Mouse (Mus musculus): ENCODE measurements around the gene Ank2. TPM values are rescaled to one million over a fixed set of nuclear protein-coding genes. Genes with fewer than 3 reads are reported as not detected.

Ank2 gene
- polyA plus RNA-seq, 1 experiment from 2014 or later = 4.9 TPM

- no peaks in the 10 kb centered on the region for H3K36me3 ChIP-seq
- 80% methylated on average over 7 of the region's 7 CpGs for WGBS (ENCODE audit: insufficient replicate concordance)
- no peak overlapping the region for H3K4me3 ChIP-seq (replicated peaks)
- no peak overlapping the region for H3K4me2 ChIP-seq
- ATAC-seq (ENCODE audit: low read depth) = no peak
- no peak overlapping the region for H3K27ac ChIP-seq
- no peaks in the 10 kb centered on the region for H3K9me3 ChIP-seq (replicated peaks)
- H3K4me1 ChIP-seq (replicated peaks) = no peaks in the 10 kb centered on the region
- no peaks in the 10 kb centered on the region for H3K27me3 ChIP-seq
- no peak overlapping the region for H3K9ac ChIP-seq
- DNase-seq = no peak
These were observed 300.5 kb downstream of the Ank2 start for GRCm38 (mm10) chr3:127198656-127199055.

- H3K27me3 ChIP-seq = no peaks in the 10 kb centered on the region
- H3K27ac ChIP-seq = no peak overlapping the region
- no peak overlapping the region for H3K9ac ChIP-seq
- no peak overlapping the region for H3K4me2 ChIP-seq
- DNase-seq (no peak), ATAC-seq (ENCODE audit: low read depth) (no peak)
- H3K4me3 ChIP-seq (replicated peaks) = no peak overlapping the region
- H3K9me3 ChIP-seq (replicated peaks) = no peaks in the 10 kb centered on the region
- H3K4me1 ChIP-seq (replicated peaks) = no peaks in the 10 kb centered on the region
- H3K36me3 ChIP-seq = no peaks in the 10 kb centered on the region
- 71% methylated on average over 5 of the region's 5 CpGs for WGBS (ENCODE audit: insufficient replicate concordance)
These were observed 310.4 kb downstream of the Ank2 start for GRCm38 (mm10) chr3:127188789-127189128.

- no peak overlapping the region for H3K4me3 ChIP-seq (replicated peaks)
- no peaks in the 10 kb centered on the region for H3K27me3 ChIP-seq
- no peak overlapping the region for H3K4me2 ChIP-seq
- 64% methylated on average over 5 of the region's 5 CpGs for WGBS (ENCODE audit: insufficient replicate concordance)
- no peak overlapping the region for H3K27ac ChIP-seq
- H3K4me1 ChIP-seq (replicated peaks) = no peaks in the 10 kb centered on the region
- no peaks in the 10 kb centered on the region for H3K36me3 ChIP-seq
- no peak overlapping the region for H3K9ac ChIP-seq
- ATAC-seq (ENCODE audit: low read depth) = no peak
- no peak for DNase-seq
- no peaks in the 10 kb centered on the region for H3K9me3 ChIP-seq (replicated peaks)
These were observed 310.9 kb downstream of the Ank2 start for GRCm38 (mm10) chr3:127188086-127188788.

- H3K4me2 ChIP-seq = no peak overlapping the region
- H3K4me3 ChIP-seq (replicated peaks) = no peak overlapping the region
- H3K27ac ChIP-seq = no peak overlapping the region
- no peaks in the 10 kb centered on the region for H3K27me3 ChIP-seq
- DNase-seq (no peak), ATAC-seq (ENCODE audit: low read depth) (no peak)
- no peak overlapping the region for H3K9ac ChIP-seq
- no peaks in the 10 kb centered on the region for H3K9me3 ChIP-seq (replicated peaks)
- no peaks in the 10 kb centered on the region for H3K4me1 ChIP-seq (replicated peaks)
- 48% methylated on average over 2 of the region's 2 CpGs for WGBS (ENCODE audit: insufficient replicate concordance)
- no peaks in the 10 kb centered on the region for H3K36me3 ChIP-seq
These were observed 312.1 kb downstream of the Ank2 start for GRCm38 (mm10) chr3:127187081-127187480.

- no peaks in the 10 kb centered on the region for H3K27me3 ChIP-seq
- H3K4me1 ChIP-seq (replicated peaks) = no peaks in the 10 kb centered on the region
- no peak overlapping the region for H3K9ac ChIP-seq
- no peaks in the 10 kb centered on the region for H3K36me3 ChIP-seq
- ATAC-seq (ENCODE audit: low read depth) = no peak
- no peak for DNase-seq
- WGBS (ENCODE audit: insufficient replicate concordance) = 55% methylated on average over 3 of the region's 3 CpGs
- H3K4me2 ChIP-seq = no peak overlapping the region
- no peak overlapping the region for H3K27ac ChIP-seq
- no peak overlapping the region for H3K4me3 ChIP-seq (replicated peaks)
- H3K9me3 ChIP-seq (replicated peaks) = no peaks in the 10 kb centered on the region
These were observed 312.9 kb downstream of the Ank2 start for GRCm38 (mm10) chr3:127186239-127186638.

GRCm38 (mm10) chr3:127183998-127184753, 315.0 kb downstream of the Ank2 start:
- Histone ChIP-seq H3K4me1 (replicated peaks) (no peaks in the 10 kb centered on the region), H3K36me3 (no peaks in the 10 kb centered on the region), H3K9ac (no peak overlapping the region), H3K27ac (no peak overlapping the region), H3K4me3 (replicated peaks) (no peak overlapping the region), H3K9me3 (replicated peaks) (no peaks in the 10 kb centered on the region), H3K4me2 (no peak overlapping the region), H3K27me3 (no peaks in the 10 kb centered on the region)
- 12% methylated on average over 5 of the region's 5 CpGs for WGBS (ENCODE audit: insufficient replicate concordance)
- no peak for ATAC-seq (ENCODE audit: low read depth)
- no peak for DNase-seq

GRCm38 (mm10) chr3:127172697-127173096, 326.5 kb downstream of the Ank2 start:
- H3K27ac ChIP-seq = no peak overlapping the region
- ATAC-seq (ENCODE audit: low read depth) (no peak), DNase-seq (no peak)
- no peaks in the 10 kb centered on the region for H3K4me1 ChIP-seq (replicated peaks)
- no peak overlapping the region for H3K9ac ChIP-seq
- H3K4me3 ChIP-seq (replicated peaks) = no peak overlapping the region
- H3K9me3 ChIP-seq (replicated peaks) = no peaks in the 10 kb centered on the region
- H3K36me3 ChIP-seq = no peaks in the 10 kb centered on the region
- 67% methylated on average over 2 of the region's 2 CpGs for WGBS (ENCODE audit: insufficient replicate concordance)
- H3K4me2 ChIP-seq = no peak overlapping the region
- no peaks in the 10 kb centered on the region for H3K27me3 ChIP-seq

- WGBS (ENCODE audit: insufficient replicate concordance) = 74% methylated on average over 12 of the region's 12 CpGs
These were observed 328.9 kb downstream of the Ank2 start for GRCm38 (mm10) chr3:127170246-127170645.

GRCm38 (mm10) chr3:127169114-127169513, 330.0 kb downstream of the Ank2 start:
- H3K9ac ChIP-seq = no peak overlapping the region
- H3K4me1 ChIP-seq (replicated peaks) = no peaks in the 10 kb centered on the region
- no peak overlapping the region for H3K4me2 ChIP-seq
- no peak for DNase-seq
- WGBS (ENCODE audit: insufficient replicate concordance) = 63% methylated on average over 1 of the region's 1 CpGs
- no peaks in the 10 kb centered on the region for H3K36me3 ChIP-seq
- H3K4me3 ChIP-seq (replicated peaks) = no peak overlapping the region
- no peaks in the 10 kb centered on the region; the same call in 1 of the 2 replicates for H3K27me3 ChIP-seq
- no peak overlapping the region for H3K27ac ChIP-seq
- ATAC-seq (ENCODE audit: low read depth) = 0 out of 2 replicates have a peak, but pooled peaks have one; percentile 48
- H3K9me3 ChIP-seq (replicated peaks) = no peaks in the 10 kb centered on the region

More at GRCm38 (mm10) chr3:127170246-127170645, 328.9 kb downstream of the Ank2 start:
- ATAC-seq (ENCODE audit: low read depth) (0 out of 2 replicates have a peak, but pooled peaks have one; percentile 7), DNase-seq (no peak)
- Histone ChIP-seq H3K36me3 (no peaks in the 10 kb centered on the region), H3K4me1 (replicated peaks) (no peaks in the 10 kb centered on the region), H3K4me2 (no peak overlapping the region), H3K4me3 (replicated peaks) (no peak overlapping the region), H3K9me3 (replicated peaks) (no peaks in the 10 kb centered on the region), H3K27me3 (no peaks in the 10 kb centered on the region), H3K9ac (no peak overlapping the region), H3K27ac (no peak overlapping the region)

- no peaks in the 10 kb centered on the region for H3K36me3 ChIP-seq
- H3K4me1 ChIP-seq (replicated peaks) = no peaks in the 10 kb centered on the region
- WGBS (ENCODE audit: insufficient replicate concordance) = 21% methylated on average over 3 of the region's 3 CpGs
- no peak overlapping the region for H3K4me3 ChIP-seq (replicated peaks)
- no peak overlapping the region for H3K4me2 ChIP-seq
- peaks cover 29% of the 10 kb centered on the region for H3K27me3 ChIP-seq
- no peak overlapping the region for H3K9ac ChIP-seq
- ATAC-seq (ENCODE audit: low read depth) (no peak), DNase-seq (no peak)
- no peak overlapping the region for H3K27ac ChIP-seq
- H3K9me3 ChIP-seq (replicated peaks) = no peaks in the 10 kb centered on the region
These were observed 335.4 kb downstream of the Ank2 start for GRCm38 (mm10) chr3:127163749-127164148.

- H3K27ac ChIP-seq = no peak overlapping the region
These were observed 337.0 kb downstream of the Ank2 start for GRCm38 (mm10) chr3:127161998-127162712.

More at GRCm38 (mm10) chr3:127161998-127162712, 337.0 kb downstream of the Ank2 start:
- Histone ChIP-seq H3K9ac (peak overlapping the region; percentile 26), H3K36me3 (no peaks in the 10 kb centered on the region), H3K4me1 (replicated peaks) (no peaks in the 10 kb centered on the region), H3K9me3 (replicated peaks) (no peaks in the 10 kb centered on the region), H3K4me2 (peak overlapping the region; percentile 58), H3K27me3 (peaks cover 29% of the 10 kb centered on the region), H3K4me3 (replicated peaks) (peak overlapping the region; percentile 54)
- DNase-seq (no peak), ATAC-seq (ENCODE audit: low read depth) (peak; percentile 69; the same call in 1 of the 2 replicates)
- 2% methylated on average over 41 of the region's 41 CpGs for WGBS (ENCODE audit: insufficient replicate concordance)

Measured in liver, embryonic 13.5 days (tissue).